Mouse (Mus musculus) liver, embryonic 13.5 days (tissue): ENCODE results near the gene Rgs4. TPM values are rescaled to one million over a fixed set of nuclear protein-coding genes. Genes with fewer than 3 reads are reported as not detected.

Experiments
- ATAC-seq: fragments of 200-750 bp; cut with Nextera tagmentation; 2 replicates; pipeline ENCODE4 v1.8.0; 2017; ENCODE audit warnings: low read depth, mild to moderate bottlenecking, moderate number of reproducible peaks, moderate library complexity
- DNase-seq: peaks from one replicate; pipeline ENCODE4 v3.0.0; 2022
- H3K27ac ChIP-seq: fragments of 300-500 bp; sonication (generic); 2 replicates; pipeline ENCODE4 v1.5.1; 2015; ENCODE audit warnings: moderate library complexity, mild to moderate bottlenecking, inconsistent platforms
- H3K27me3 ChIP-seq: fragments of 300-500 bp; sonication (generic); 2 replicates; pipeline ENCODE4 v1.6.1; 2015; ENCODE audit warnings: mild to moderate bottlenecking, inconsistent platforms
- H3K36me3 ChIP-seq: fragments of 300-500 bp; sonication (generic); 2 replicates; pipeline ENCODE4 v1.6.1; 2015; ENCODE audit warnings: mild to moderate bottlenecking, inconsistent platforms
- H3K4me1 ChIP-seq: fragments of 300-500 bp; sonication (generic); replicated peaks from 2 replicates; pipeline ENCODE4 v1.6.1; 2015; ENCODE audit warnings: inconsistent platforms
- H3K4me2 ChIP-seq: fragments of 300-500 bp; sonication (generic); 2 replicates; pipeline ENCODE4 v1.6.1; 2015; ENCODE audit warnings: inconsistent platforms, mild to moderate bottlenecking, moderate library complexity
- H3K4me3 ChIP-seq: fragments of 300-500 bp; sonication (generic); replicated peaks from 2 replicates; pipeline ENCODE4 v1.5.1; 2015; ENCODE audit warnings: mild to moderate bottlenecking, inconsistent platforms
- H3K9ac ChIP-seq: fragments of 300-500 bp; sonication (generic); 2 replicates; pipeline ENCODE4 v1.6.1; 2015; ENCODE audit warnings: mild to moderate bottlenecking, inconsistent platforms
- H3K9me3 ChIP-seq: fragments of 300-500 bp; sonication (generic); replicated peaks from 2 replicates; pipeline ENCODE4 v1.6.1; 2016; ENCODE audit warnings: inconsistent platforms
- WGBS: fragments of 180-500 bp; shearing (Covaris S2); methylation state at CpG from one replicate; pipeline ENCODE4 v1.1.7; 2015; ENCODE audit not compliant: insufficient replicate concordance; 5-methylcytosine and 5-hydroxymethylcytosine counted together
- polyA plus RNA-seq: library from polyadenylated mRNA; unstranded; fragments of >200 nt; fragmentation: Nextera tagmentation; extraction: Ambion mirVana; gene quantifications from 2 replicates; pipeline ENCODE4 v1.2.1, GENCODE M21; 2015

Rgs4 gene
- polyA plus RNA-seq, 1 experiment from 2014 or later = 0.21 TPM

GRCm38 (mm10) chr1:169737231-169737630, 10.2 kb downstream of the Rgs4 start:
- ATAC-seq (no peak), DNase-seq (no peak)
- Histone ChIP-seq H3K9me3 (no peaks in the 10 kb centered on the region), H3K27ac (no peak overlapping the region), H3K27me3 (no peaks in the 10 kb centered on the region), H3K4me3 (no peak overlapping the region), H3K4me1 (no peaks in the 10 kb centered on the region), H3K36me3 (no peaks in the 10 kb centered on the region), H3K9ac (no peak overlapping the region), H3K4me2 (no peak overlapping the region)
- 70% methylated on average over 6 of the region's 6 CpGs for WGBS

- Histone ChIP-seq H3K27me3 (no peaks in the 10 kb centered on the region), H3K9me3 (no peaks in the 10 kb centered on the region), H3K4me1 (no peaks in the 10 kb centered on the region), H3K36me3 (no peaks in the 10 kb centered on the region), H3K27ac (no peak overlapping the region), H3K4me2 (no peak overlapping the region), H3K4me3 (no peak overlapping the region), H3K9ac (no peak overlapping the region)
- WGBS = 57% methylated on average over 6 of the region's 6 CpGs
- no peak for DNase-seq
- ATAC-seq = no peak
Observed at GRCm38 (mm10) chr1:169736139-169736538, 11.3 kb downstream of the Rgs4 start.

- 65% methylated on average over 7 of the region's 7 CpGs for WGBS
Observed at GRCm38 (mm10) chr1:169730599-169731100, 16.8 kb downstream of the Rgs4 start.

GRCm38 (mm10) chr1:169726319-169726718, 21.1 kb downstream of the Rgs4 start:
- no peaks in the 10 kb centered on the region for H3K36me3 ChIP-seq
- DNase-seq (no peak), ATAC-seq (no peak)
- 50% methylated on average over 3 of the region's 3 CpGs for WGBS
- H3K27me3 ChIP-seq = no peaks in the 10 kb centered on the region
- H3K4me2 ChIP-seq = no peak overlapping the region
- H3K9me3 ChIP-seq = no peaks in the 10 kb centered on the region
- no peaks in the 10 kb centered on the region for H3K4me1 ChIP-seq
- H3K9ac ChIP-seq = no peak overlapping the region
- H3K4me3 ChIP-seq = no peak overlapping the region
- no peak overlapping the region for H3K27ac ChIP-seq

More at GRCm38 (mm10) chr1:169730599-169731100, 16.8 kb downstream of the Rgs4 start:
- no peaks in the 10 kb centered on the region for H3K9me3 ChIP-seq
- no peak overlapping the region for H3K4me2 ChIP-seq
- ATAC-seq (no peak), DNase-seq (no peak)
- no peaks in the 10 kb centered on the region for H3K4me1 ChIP-seq
- H3K4me3 ChIP-seq = no peak overlapping the region
- no peaks in the 10 kb centered on the region for H3K36me3 ChIP-seq
- H3K27ac ChIP-seq = no peak overlapping the region
- no peaks in the 10 kb centered on the region for H3K27me3 ChIP-seq
- no peak overlapping the region for H3K9ac ChIP-seq

GRCm38 (mm10) chr1:169721836-169722235, 25.6 kb downstream of the Rgs4 start:
- DNase-seq = no peak
- H3K36me3 ChIP-seq = no peaks in the 10 kb centered on the region
- no peak overlapping the region for H3K4me2 ChIP-seq

GRCm38 (mm10) chr1:169704395-169705087, 42.9 kb downstream of the Rgs4 start:
- H3K9ac ChIP-seq = no peak overlapping the region
- ATAC-seq (no peak), DNase-seq (no peak)
- no peaks in the 10 kb centered on the region for H3K4me1 ChIP-seq
- no peaks in the 10 kb centered on the region for H3K36me3 ChIP-seq
- no peak overlapping the region for H3K4me2 ChIP-seq
- no peak overlapping the region for H3K27ac ChIP-seq
- WGBS = 57% methylated on average over 4 of the region's 4 CpGs
- no peak overlapping the region for H3K4me3 ChIP-seq
- no peaks in the 10 kb centered on the region for H3K27me3 ChIP-seq
- H3K9me3 ChIP-seq = no peaks in the 10 kb centered on the region

More at GRCm38 (mm10) chr1:169721836-169722235, 25.6 kb downstream of the Rgs4 start:
- no peak for ATAC-seq
- Histone ChIP-seq H3K27me3 (no peaks in the 10 kb centered on the region), H3K4me1 (no peaks in the 10 kb centered on the region), H3K9ac (no peak overlapping the region), H3K9me3 (no peaks in the 10 kb centered on the region), H3K4me3 (no peak overlapping the region), H3K27ac (no peak overlapping the region)
- WGBS = 46% methylated on average over 2 of the region's 2 CpGs

GRCm38 (mm10) chr1:169699184-169699583, 48.3 kb downstream of the Rgs4 start:
- H3K9ac ChIP-seq = no peak overlapping the region
- DNase-seq (no peak), ATAC-seq (no peak)
- H3K9me3 ChIP-seq = no peaks in the 10 kb centered on the region
- no peak overlapping the region for H3K27ac ChIP-seq
- H3K36me3 ChIP-seq = no peaks in the 10 kb centered on the region
- H3K4me3 ChIP-seq = no peak overlapping the region
- WGBS = 54% methylated on average over 2 of the region's 2 CpGs
- no peak overlapping the region for H3K4me2 ChIP-seq
- no peaks in the 10 kb centered on the region for H3K4me1 ChIP-seq
- no peaks in the 10 kb centered on the region for H3K27me3 ChIP-seq

- no peak overlapping the region for H3K9ac ChIP-seq
- 40% methylated on average over 4 of the region's 4 CpGs for WGBS
- no peak overlapping the region for H3K4me3 ChIP-seq
- H3K9me3 ChIP-seq = no peaks in the 10 kb centered on the region
- no peaks in the 10 kb centered on the region for H3K36me3 ChIP-seq
- no peak overlapping the region for H3K27ac ChIP-seq
- no peaks in the 10 kb centered on the region for H3K4me1 ChIP-seq
- H3K4me2 ChIP-seq = no peak overlapping the region
- ATAC-seq (no peak), DNase-seq (no peak)
- H3K27me3 ChIP-seq = no peaks in the 10 kb centered on the region
Observed at GRCm38 (mm10) chr1:169697236-169697635, 50.2 kb downstream of the Rgs4 start.

GRCm38 (mm10) chr1:169695356-169695755, 52.1 kb downstream of the Rgs4 start:
- ATAC-seq (no peak), DNase-seq (no peak)
- Histone ChIP-seq H3K4me3 (no peak overlapping the region), H3K36me3 (no peaks in the 10 kb centered on the region), H3K4me2 (no peak overlapping the region), H3K9ac (no peak overlapping the region), H3K9me3 (no peaks in the 10 kb centered on the region), H3K27ac (no peak overlapping the region), H3K4me1 (no peaks in the 10 kb centered on the region), H3K27me3 (no peaks in the 10 kb centered on the region)
- WGBS = 56% methylated on average over 3 of the region's 3 CpGs

- ATAC-seq = no peak
- Histone ChIP-seq H3K4me3 (no peak overlapping the region), H3K9ac (no peak overlapping the region), H3K36me3 (no peaks in the 10 kb centered on the region), H3K4me1 (no peaks in the 10 kb centered on the region), H3K27me3 (no peaks in the 10 kb centered on the region), H3K9me3 (no peaks in the 10 kb centered on the region), H3K27ac (no peak overlapping the region), H3K4me2 (no peak overlapping the region)
- WGBS = 35% methylated on average over 3 of the region's 3 CpGs
- DNase-seq = no peak
Observed at GRCm38 (mm10) chr1:169693537-169693936, 53.9 kb downstream of the Rgs4 start.

GRCm38 (mm10) chr1:169693040-169693439, 54.4 kb downstream of the Rgs4 start:
- DNase-seq = no peak

More at GRCm38 (mm10) chr1:169693040-169693439, 54.4 kb downstream of the Rgs4 start:
- Histone ChIP-seq H3K27ac (no peak overlapping the region), H3K9ac (no peak overlapping the region), H3K4me1 (no peaks in the 10 kb centered on the region), H3K4me3 (no peak overlapping the region), H3K4me2 (no peak overlapping the region), H3K9me3 (no peaks in the 10 kb centered on the region), H3K36me3 (no peaks in the 10 kb centered on the region), H3K27me3 (no peaks in the 10 kb centered on the region)
- no peak for ATAC-seq
- 67% methylated on average over 2 of the region's 2 CpGs for WGBS
